Mouse (Mus musculus) neural tube, embryonic 15.5 days (tissue): ENCODE measurements around the gene Sorcs1. TPM values are rescaled to one million over a fixed set of nuclear protein-coding genes. Genes with fewer than 3 reads are reported as not detected.

ENCODE experiments used
- microRNA-seq: library from miRNA; unstranded; fragments of <30 nt; microRNA quantifications from one replicate; pipeline ENCODE4, GENCODE M21; 2017
- polyA plus RNA-seq: library from polyadenylated mRNA; unstranded; fragments of >200 nt; fragmentation: Nextera tagmentation; extraction: Ambion mirVana; gene quantifications from 2 replicates; pipeline ENCODE4 v1.2.1, GENCODE M21; 2015

Sorcs1 gene
- polyA plus RNA-seq, 1 experiment from 2014 or later: 20.9 TPM

Small RNAs within 50 kb of the gene (microRNA-seq; reads per million reads assigned to microRNA genes)
- not detected for gene Gm27749
